Mouse (Mus musculus): ENCODE measurements around the gene Gm2004. TPM values are rescaled to one million over a fixed set of nuclear protein-coding genes. Genes with fewer than 3 reads are reported as not detected.

The Gm2004 gene
- 0.57 and 0.98 TPM in 2 replicates for polyA plus RNA-seq (2012; rRNA removed)

DNA sequence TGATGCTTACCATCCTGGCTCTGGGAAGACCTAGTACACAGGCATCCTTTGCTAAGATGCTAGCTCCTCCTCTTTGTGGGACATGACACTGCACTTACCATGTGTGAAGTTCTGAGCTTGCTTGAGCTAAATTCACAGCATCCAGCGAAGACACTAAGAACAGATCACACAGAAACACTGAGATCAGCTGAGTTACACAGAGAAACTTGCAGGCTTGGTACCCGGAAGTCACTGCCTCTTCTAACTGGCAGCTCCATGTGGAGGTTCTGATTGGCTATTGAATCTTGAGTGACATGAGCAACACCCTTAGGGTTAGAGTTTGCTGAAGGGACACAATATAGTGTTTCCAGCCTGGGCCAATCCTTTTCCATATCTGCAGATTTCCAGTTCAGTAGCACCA, at the start of gene Gm2004:
Gene Gm2004, minus strand, starts transcription at position 101 of the 400 bp plus-strand sequence.

Other genes starting within 250 kb of the Gm2004 start
- 3.9 and 4.3 TPM in 2 replicates for gene Zfp966, start 218.7 kb downstream of the Gm2004 start, polyA plus RNA-seq (2012; rRNA removed)
- gene Gm2026, start 184.5 kb downstream of the Gm2004 start, polyA plus RNA-seq (2012; rRNA removed) = 8.7 and 8.8 TPM in 2 replicates
- gene 2210418O10Rik, start 76.7 kb upstream of the Gm2004 start, polyA plus RNA-seq (2012; rRNA removed) = 7.2 and 8.6 TPM in 2 replicates
- not detected in 2 replicates for gene Gm11009, start 169.7 kb upstream of the Gm2004 start, polyA plus RNA-seq (2012; rRNA removed)

Measured in central nervous system, embryonic 18 days (tissue).